Mouse (Mus musculus) brain, embryonic 14.5 days (tissue): ENCODE data around the gene Ercc1. TPM values are rescaled to one million over a fixed set of nuclear protein-coding genes. Genes with fewer than 3 reads are reported as not detected.

ENCODE experiments used
- DNase-seq: peaks from one replicate; pipeline ENCODE4 v3.0.0-alpha.2; 2011; ENCODE audit warnings: low read depth
- CTCF ChIP-seq: fragments of 200-500 bp; IDR thresholded peaks from 2 replicates; pipeline ENCODE4 v1.5.1; 2012; ENCODE audit warnings: inconsistent platforms, mild to moderate bottlenecking, moderate library complexity, borderline replicate concordance; ENCODE audit not compliant: insufficient read depth, insufficient read length; ENCODE audit errors: extremely low read depth
- POLR2A ChIP-seq: fragments of 200-500 bp; IDR thresholded peaks from 2 replicates; pipeline ENCODE4 v1.6.1; 2012; ENCODE audit warnings: mild to moderate bottlenecking, inconsistent platforms, borderline replicate concordance; ENCODE audit not compliant: poor library complexity, insufficient read depth, insufficient read length, severe bottlenecking; ENCODE audit errors: extremely low read depth
- polyA plus RNA-seq: library from polyadenylated mRNA; depleted of rRNA; stranded (reverse); fragments of >200 nt; gene quantifications from 2 replicates; pipeline ENCODE4 v1.2.3, GENCODE M21; 2012; rRNA removed

Ercc1 gene
- polyA plus RNA-seq, 1 experiment, result 65.1 TPM

- no peak for DNase-seq
- TF ChIP-seq CTCF (no peak), POLR2A (no peak)
Observed at GRCm38 (mm10) chr7:19383708-19384107, 39.1 kb downstream of the Ercc1 start.

GRCm38 (mm10) chr7:19388699-19389413 is 44.3 kb downstream of the Ercc1 start:
- TF ChIP-seq POLR2A (no peak), CTCF (no peak)
- peak; percentile 61 for DNase-seq

- DNase-seq, result no peak
- TF ChIP-seq CTCF, result no peak
- no peak for TF ChIP-seq POLR2A
Observed at GRCm38 (mm10) chr7:19394484-19394883, 49.9 kb downstream of the Ercc1 start.

- TF ChIP-seq POLR2A (no peak), CTCF (no peak)
Observed at GRCm38 (mm10) chr7:19399496-19400280, 55.1 kb downstream of the Ercc1 start.

GRCm38 (mm10) chr7:19400946-19401345 is 56.4 kb downstream of the Ercc1 start:
- TF ChIP-seq POLR2A, result no peak
- peak; percentile 44 for TF ChIP-seq CTCF
- DNase-seq, result no peak

More at GRCm38 (mm10) chr7:19399496-19400280, 55.1 kb downstream of the Ercc1 start:
- peak; percentile 47 for DNase-seq

- TF ChIP-seq CTCF (no peak), POLR2A (no peak)
- DNase-seq, result no peak
Observed at GRCm38 (mm10) chr7:19402535-19403112, 58.0 kb downstream of the Ercc1 start.

GRCm38 (mm10) chr7:19403731-19404296 is 59.2 kb downstream of the Ercc1 start, which contains the start of gene Klc3:
Gene Klc3, minus strand, starts transcription at chr7:19404104.
- TF ChIP-seq POLR2A, result no peak
- TF ChIP-seq CTCF, result no peak
- no peak for DNase-seq

GRCm38 (mm10) chr7:19404476-19404875 is 59.9 kb downstream of the Ercc1 start, which contains the start of gene Ckm:
Gene Ckm, plus strand, starts transcription at chr7:19404776.
- TF ChIP-seq CTCF, result no peak
- DNase-seq, result no peak

- DNase-seq, result peak; percentile 78
- TF ChIP-seq CTCF (peak; percentile 100), POLR2A (no peak)
Observed at GRCm38 (mm10) chr7:19405417-19405816, 60.8 kb downstream of the Ercc1 start.

Other genes starting within 250 kb of the Ercc1 start
- gene Gm4969, start 226.4 kb upstream of the Ercc1 start, polyA plus RNA-seq, result 5.2 and 5.9 TPM in 2 replicates
- 15.9 and 18.1 TPM in 2 replicates for gene Fbxo46, start 224.9 kb upstream of the Ercc1 start, polyA plus RNA-seq
- 18.3 and 20.8 TPM in 2 replicates for gene Qpctl, start 195.5 kb upstream of the Ercc1 start, polyA plus RNA-seq
- gene Snrpd2, start 195.1 kb upstream of the Ercc1 start, polyA plus RNA-seq, result 95.5 and 107 TPM in 2 replicates
- 9.6 and 24.5 TPM in 2 replicates for gene Gipr, start 178.7 kb upstream of the Ercc1 start, polyA plus RNA-seq
- 42.4 and 48.3 TPM in 2 replicates for gene Eml2, start 168.4 kb upstream of the Ercc1 start, polyA plus RNA-seq
- 4.7 and 5.3 TPM in 2 replicates for gene Gpr4, start 132.2 kb upstream of the Ercc1 start, polyA plus RNA-seq
- 31.1 and 33.3 TPM in 2 replicates for gene Opa3, start 116.4 kb upstream of the Ercc1 start, polyA plus RNA-seq
- 66.4 and 89.0 TPM in 2 replicates for gene Vasp, start 73.0 kb upstream of the Ercc1 start, polyA plus RNA-seq
- gene Ppm1n, start 64.7 kb upstream of the Ercc1 start, polyA plus RNA-seq, result 1.1 and 1.3 TPM in 2 replicates
- gene Rtn2, start 62.2 kb upstream of the Ercc1 start, polyA plus RNA-seq, result 159 and 189 TPM in 2 replicates
- 0.19 and 0.23 TPM in 2 replicates for gene Fosb, start 34.7 kb upstream of the Ercc1 start, polyA plus RNA-seq
- gene Cd3eap, start 14.7 kb downstream of the Ercc1 start, polyA plus RNA-seq, result 11.9 and 12.7 TPM in 2 replicates
- gene Ppp1r13l, start 15.0 kb downstream of the Ercc1 start, polyA plus RNA-seq, result 8.2 and 8.9 TPM in 2 replicates
- 81.7 and 106 TPM in 2 replicates for gene Ercc2, start 37.2 kb downstream of the Ercc1 start, polyA plus RNA-seq
- 1.5 and 2.5 TPM in 2 replicates for gene Klc3, start 59.3 kb downstream of the Ercc1 start, polyA plus RNA-seq
- 0.24 and 0.31 TPM in 2 replicates for gene Ckm, start 60.0 kb downstream of the Ercc1 start, polyA plus RNA-seq
- gene Mark4, start 114.0 kb downstream of the Ercc1 start, polyA plus RNA-seq, result 50.7 and 67.0 TPM in 2 replicates
- gene Exoc3l2, start 118.6 kb downstream of the Ercc1 start, polyA plus RNA-seq, result 0.91 and 1.0 TPM in 2 replicates
- 11.2 and 14.6 TPM in 2 replicates for gene Bloc1s3, start 163.6 kb downstream of the Ercc1 start, polyA plus RNA-seq
- gene Trappc6a, start 163.6 kb downstream of the Ercc1 start, polyA plus RNA-seq, result 29.0 and 38.3 TPM in 2 replicates
- gene Nkpd1, start 173.1 kb downstream of the Ercc1 start, polyA plus RNA-seq, result 0.51 and 0.68 TPM in 2 replicates
- 116 and 136 TPM in 2 replicates for gene Ppp1r37, start 218.3 kb downstream of the Ercc1 start, polyA plus RNA-seq
- 1.4 and 1.6 TPM in 2 replicates for gene Zfp296, start 232.5 kb downstream of the Ercc1 start, polyA plus RNA-seq
- 67.3 and 72.9 TPM in 2 replicates for gene Gemin7, start 232.8 kb downstream of the Ercc1 start, polyA plus RNA-seq